Mouse (Mus musculus) small intestine, adult 2 months (tissue): ENCODE data around the gene Ptprd.

Experiments used
- CTCF ChIP-seq: fragments of 200-500 bp; IDR thresholded peaks from 2 replicates; pipeline ENCODE4 v1.5.1; 2012; ENCODE audit warnings: low read depth, mild to moderate bottlenecking, control low read depth, inconsistent platforms, low read length, moderate library complexity, mixed read lengths; ENCODE audit not compliant: insufficient replicate concordance, insufficient read length; ENCODE audit errors: extremely low read depth
- POLR2A ChIP-seq: fragments of 200-500 bp; IDR thresholded peaks from 2 replicates; pipeline ENCODE4 v1.6.1; 2012; ENCODE audit warnings: low read depth, mild to moderate bottlenecking, control low read depth, inconsistent platforms, low read length, moderate library complexity

GRCm38 (mm10) chr4:76452286-76452685, 1759.5 kb downstream of the Ptprd start:
- TF ChIP-seq CTCF: no peak
- TF ChIP-seq POLR2A: no peak
